Mouse (Mus musculus): ENCODE measurements around the gene Ftl1.
"Not testable (repeated sequence)": the region's sequence is repeated elsewhere in the genome, so short reads cannot be mapped to it uniquely, and the experiment has no call there.

Ftl1 gene

GRCm38 (mm10) chr7:45476453-45476852 is 16.8 kb upstream of the Ftl1 start:
- DNase-seq (ENCODE audit: low spot score), result no peak

- peak; percentile 27 for DNase-seq (ENCODE audit: low spot score)
Observed at GRCm38 (mm10) chr7:45475291-45475969, 15.7 kb upstream of the Ftl1 start.

GRCm38 (mm10) chr7:45470869-45471268 is 11.2 kb upstream of the Ftl1 start:
- peak; percentile 77 for DNase-seq (ENCODE audit: low spot score)

GRCm38 (mm10) chr7:45467090-45467670 is 7.5 kb upstream of the Ftl1 start:
- peak; percentile 29 for DNase-seq (ENCODE audit: low spot score)

GRCm38 (mm10) chr7:45466283-45467089 is 6.8 kb upstream of the Ftl1 start, which contains the start of gene Bax:
Gene Bax (minus strand): TSS chr7:45466898.
- DNase-seq (ENCODE audit: low spot score), result peak; percentile 99

- DNase-seq (ENCODE audit: low spot score), result no peak
Observed at GRCm38 (mm10) chr7:45465549-45465948, 5.9 kb upstream of the Ftl1 start.

GRCm38 (mm10) chr7:45465112-45465511 is 5.4 kb upstream of the Ftl1 start:
- no peak for DNase-seq (ENCODE audit: low spot score)

GRCm38 (mm10) chr7:45463987-45464778 is 4.5 kb upstream of the Ftl1 start:
- DNase-seq (ENCODE audit: low spot score), result no peak

- not testable (repeated sequence) for DNase-seq (ENCODE audit: low spot score)
Observed at GRCm38 (mm10) chr7:45462868-45463267, 3.2 kb upstream of the Ftl1 start.

- DNase-seq (ENCODE audit: low spot score), result no peak
Observed at GRCm38 (mm10) chr7:45462325-45462724, 2.6 kb upstream of the Ftl1 start.

GRCm38 (mm10) chr7:45461781-45462180 is 2.1 kb upstream of the Ftl1 start:
- no peak for DNase-seq (ENCODE audit: low spot score)

- peak; percentile 21 for DNase-seq (ENCODE audit: low spot score)
Observed at GRCm38 (mm10) chr7:45461326-45461725, 1.6 kb upstream of the Ftl1 start.

GRCm38 (mm10) chr7:45460860-45461314 is 1.2 kb upstream of the Ftl1 start:
- peak; percentile 76 for DNase-seq (ENCODE audit: low spot score)

GRCm38 (mm10) chr7:45460377-45460776 is 693 bp upstream of the Ftl1 start:
- DNase-seq (ENCODE audit: low spot score), result no peak

GRCm38 (mm10) chr7:45458748-45459563 is 728 bp downstream of the Ftl1 start:
- peak; percentile 85 for DNase-seq (ENCODE audit: low spot score)

- DNase-seq (ENCODE audit: low spot score), result peak; percentile 30
Observed at GRCm38 (mm10) chr7:45457204-45458060, 2.3 kb downstream of the Ftl1 start.

GRCm38 (mm10) chr7:45456721-45457203 is 2.9 kb downstream of the Ftl1 start:
- no peak for DNase-seq (ENCODE audit: low spot score)

- no peak for DNase-seq (ENCODE audit: low spot score)
Observed at GRCm38 (mm10) chr7:45455932-45456696, 3.6 kb downstream of the Ftl1 start.

- DNase-seq (ENCODE audit: low spot score), result no peak
Observed at GRCm38 (mm10) chr7:45454971-45455370, 4.7 kb downstream of the Ftl1 start.

Measured in embryo, embryonic 10 days (tissue).